Mouse (Mus musculus) CH12.LX (cell line): Measurements from ENCODE around the gene Znrf3. TPM values are rescaled to one million over a fixed set of nuclear protein-coding genes. Genes with fewer than 3 reads are reported as not detected.
A peak's percentile ranks its signal among the peaks of the same experiment; 100 is the strongest.

ENCODE experiments used
- DNase-seq: peaks from one replicate; pipeline ENCODE4 v3.0.0-alpha.2; 2013; ENCODE audit errors: extremely low read depth
- H3K27ac ChIP-seq: 2 replicates; pipeline ENCODE4 v1.5.1; 2012; ENCODE audit warnings: low read depth, mild to moderate bottlenecking, control low read depth, moderate library complexity; ENCODE audit not compliant: insufficient read depth
- H3K27me3 ChIP-seq: replicated peaks from 2 replicates; pipeline ENCODE3; 2012; ENCODE audit warnings: inconsistent platforms
- H3K36me3 ChIP-seq, 2 experiments: replicated peaks in 1 of 2; 2 replicates each; pipeline versions ENCODE3 to v1.6.1; 2012; ENCODE audit warnings: inconsistent platforms in 1 of 2, low read length in 1 of 2, mild to moderate bottlenecking in 1 of 2, mixed read lengths in 1 of 2, moderate library complexity in 1 of 2; ENCODE audit not compliant: control insufficient read depth in 1 of 2, insufficient read depth in 1 of 2
- H3K4me1 ChIP-seq, 2 experiments: 2 replicates each; pipeline ENCODE4 v1.6.1; 2012; ENCODE audit warnings: inconsistent platforms in 1 of 2, moderate library complexity in 1 of 2; ENCODE audit not compliant: insufficient read depth in 2 of 2, control insufficient read depth in 1 of 2
- H3K4me2 ChIP-seq: 2 replicates; pipeline ENCODE4 v1.6.1; 2012; ENCODE audit warnings: low read depth, mild to moderate bottlenecking, control low read depth; ENCODE audit not compliant: poor library complexity, insufficient read depth, severe bottlenecking
- H3K4me3 ChIP-seq, 3 experiments: fragments of 150-350 bp in 1 of 3; sonication (generic) in 1 of 3; replicated peaks in 1 of 3; 2 replicates each; pipeline versions ENCODE3 to v1.5.1; 2011 to 2012; ENCODE audit warnings: low read depth in 2 of 3, low read length in 2 of 3, mild to moderate bottlenecking in 2 of 3, moderate library complexity in 2 of 3, control low read depth in 1 of 3, improper control_type of control experiment in 1 of 3, inconsistent platforms in 1 of 3, mixed read lengths in 1 of 3; ENCODE audit not compliant: poor library complexity in 1 of 3
- H3K79me2 ChIP-seq: replicated peaks from 2 replicates; pipeline ENCODE4 v1.6.1; 2012; ENCODE audit warnings: mild to moderate bottlenecking, moderate library complexity; ENCODE audit not compliant: control insufficient read depth, poor library complexity, insufficient read depth, severe bottlenecking; ENCODE audit errors: extremely low read depth
- H3K9ac ChIP-seq: 2 replicates; pipeline ENCODE4 v1.6.1; 2012; ENCODE audit warnings: low read depth, mild to moderate bottlenecking, control low read depth, moderate library complexity; ENCODE audit not compliant: insufficient read depth
- H3K9me3 ChIP-seq: replicated peaks from 2 replicates; pipeline ENCODE3; 2012; ENCODE audit warnings: low read length, inconsistent platforms, mixed read lengths
- BHLHE40 ChIP-seq: IDR thresholded peaks from 2 replicates; pipeline ENCODE4 v1.6.1; 2011; ENCODE audit warnings: mild to moderate bottlenecking, low read depth, low read length, improper control_type of control experiment
- CHD2 ChIP-seq: IDR thresholded peaks from 2 replicates; pipeline ENCODE4 v1.6.1; 2011; ENCODE audit warnings: low read length, improper control_type of control experiment
- E2F4 ChIP-seq: IDR thresholded peaks from 2 replicates; pipeline ENCODE4 v1.6.1; 2011; ENCODE audit warnings: low read depth, low read length, improper control_type of control experiment; ENCODE audit not compliant: insufficient replicate concordance
- EP300 ChIP-seq: IDR thresholded peaks from 2 replicates; pipeline ENCODE4 v1.6.1; 2011; ENCODE audit warnings: low read length, improper control_type of control experiment
- GABPA ChIP-seq: IDR thresholded peaks from 2 replicates; pipeline ENCODE4 v1.6.1; 2012; ENCODE audit warnings: low read depth, low read length, improper control_type of control experiment, inconsistent platforms; ENCODE audit not compliant: insufficient replicate concordance
- HCFC1 ChIP-seq: IDR thresholded peaks from 2 replicates; pipeline ENCODE4 v1.6.1; 2012; ENCODE audit warnings: low read depth, mild to moderate bottlenecking, inconsistent platforms, low read length, improper control_type of control experiment
- IRF4 ChIP-seq: IDR thresholded peaks from 2 replicates; pipeline ENCODE4 v1.6.1; 2014; ENCODE audit warnings: low read depth, mild to moderate bottlenecking, inconsistent platforms, low read length, improper control_type of control experiment
- JUN ChIP-seq: IDR thresholded peaks from 2 replicates; pipeline ENCODE4 v1.6.1; 2011; ENCODE audit warnings: low read depth, mild to moderate bottlenecking, low read length, improper control_type of control experiment, moderate library complexity; ENCODE audit not compliant: insufficient read depth
- JUND ChIP-seq: conservative IDR thresholded peaks from 2 replicates; pipeline ENCODE4 v1.6.1; 2011; ENCODE audit warnings: low read depth, low read length, improper control_type of control experiment
- KAT2A ChIP-seq: IDR thresholded peaks from 2 replicates; pipeline ENCODE4 v1.6.1; 2012; ENCODE audit warnings: low read length, improper control_type of control experiment, inconsistent platforms; ENCODE audit not compliant: insufficient replicate concordance
- MAX ChIP-seq: IDR thresholded peaks from 2 replicates; pipeline ENCODE4 v1.6.1; 2011; ENCODE audit warnings: low read length, improper control_type of control experiment
- MAZ ChIP-seq: IDR thresholded peaks from 2 replicates; pipeline ENCODE4 v1.6.1; 2012; ENCODE audit warnings: low read depth, mild to moderate bottlenecking, inconsistent platforms, low read length, improper control_type of control experiment, moderate library complexity
- MEF2A ChIP-seq: IDR thresholded peaks from 2 replicates; pipeline ENCODE4 v1.6.1; 2014; ENCODE audit warnings: low read depth, mild to moderate bottlenecking, inconsistent platforms, low read length, improper control_type of control experiment, borderline replicate concordance
- MXI1 ChIP-seq: IDR thresholded peaks from 2 replicates; pipeline ENCODE4 v1.6.1; 2011; ENCODE audit warnings: mild to moderate bottlenecking, low read depth, low read length, improper control_type of control experiment
- NRF1 ChIP-seq: IDR thresholded peaks from 2 replicates; pipeline ENCODE4 v1.6.1; 2014; ENCODE audit warnings: low read depth, mild to moderate bottlenecking, inconsistent platforms, low read length, improper control_type of control experiment, moderate library complexity
- PAX5 ChIP-seq: IDR thresholded peaks from 2 replicates; pipeline ENCODE4 v1.6.1; 2012; ENCODE audit warnings: low read length, inconsistent platforms, mixed read lengths
- POLR2A ChIP-seq: IDR thresholded peaks from 2 replicates; pipeline ENCODE4 v1.6.1; 2011; ENCODE audit warnings: low read depth, mild to moderate bottlenecking, improper control_type of control experiment, low read length
- RAD21 ChIP-seq: IDR thresholded peaks from 2 replicates; pipeline ENCODE4 v1.6.1; 2011; ENCODE audit warnings: low read depth, mild to moderate bottlenecking, low read length, improper control_type of control experiment, moderate library complexity
- SMC3 ChIP-seq: IDR thresholded peaks from 2 replicates; pipeline ENCODE4 v1.6.1; 2011; ENCODE audit warnings: low read depth, low read length, improper control_type of control experiment
- TBP ChIP-seq: conservative IDR thresholded peaks from 2 replicates; pipeline ENCODE4 v1.6.1; 2011; ENCODE audit warnings: low read depth, low read length, improper control_type of control experiment
- TCF12 ChIP-seq: IDR thresholded peaks from 2 replicates; pipeline ENCODE4 v1.6.1; 2014; ENCODE audit warnings: low read depth, mild to moderate bottlenecking, inconsistent platforms, low read length, improper control_type of control experiment
- UBTF ChIP-seq: IDR thresholded peaks from 2 replicates; pipeline ENCODE4 v1.6.1; 2012; ENCODE audit warnings: low read depth, mild to moderate bottlenecking, inconsistent platforms, low read length, improper control_type of control experiment, moderate library complexity
- USF1 ChIP-seq: IDR thresholded peaks from 2 replicates; pipeline ENCODE4 v1.6.1; 2014; ENCODE audit warnings: low read depth, mild to moderate bottlenecking, inconsistent platforms, low read length, improper control_type of control experiment
- USF2 ChIP-seq: conservative IDR thresholded peaks from 2 replicates; pipeline ENCODE4 v1.6.1; 2011; ENCODE audit warnings: low read depth, low read length, improper control_type of control experiment
- ZC3H11A ChIP-seq: IDR thresholded peaks from 2 replicates; pipeline ENCODE4 v1.6.1; 2012; ENCODE audit warnings: low read depth, mild to moderate bottlenecking, inconsistent platforms, low read length, improper control_type of control experiment
- dilution Hi-C: fragments of 300-500 bp; cut with MboI; formaldehyde crosslinking; loops from 2 replicates; pipeline ENCODE4 v1.14.3; 2020; ENCODE audit warnings: low sequenced_read_pairs; ENCODE audit not compliant: extremely low pct_unique_long_range_greater_than_20kb, extremely low pct_ligation_motif_present
- in situ Hi-C: fragments of 300-500 bp; cut with MboI; formaldehyde crosslinking; loops from 3 replicates; pipeline ENCODE4 v1.14.3; 2019; ENCODE audit warnings: low sequenced_read_pairs, low pct_ligation_motif_present, low pct_unique_long_range_greater_than_20kb, mixed read lengths
- polyA plus RNA-seq: library from polyadenylated mRNA; unstranded; fragments of >175 nt; gene quantifications from 2 replicates; pipeline ENCODE4 v1.2.1, GENCODE M21; 2012; ENCODE audit warnings: low read depth; ENCODE audit not compliant: insufficient read length
- total RNA-seq, 2 experiments: library from RNA; depleted of rRNA; stranded (reverse); fragments of 300-350 nt in 1 of 2; fragments of >200 nt in 1 of 2; gene quantifications; 2 replicates each; pipeline ENCODE4 v1.2.3; 2012 to 2014

Znrf3 gene
- 1.3 and 1.7 TPM in 2 replicates for total RNA-seq (2012; rRNA removed)
- total RNA-seq (2014; rRNA removed), result 0.93 and 1.1 TPM in 2 replicates
- 2.0 and 2.7 TPM in 2 replicates for polyA plus RNA-seq

DNA sequence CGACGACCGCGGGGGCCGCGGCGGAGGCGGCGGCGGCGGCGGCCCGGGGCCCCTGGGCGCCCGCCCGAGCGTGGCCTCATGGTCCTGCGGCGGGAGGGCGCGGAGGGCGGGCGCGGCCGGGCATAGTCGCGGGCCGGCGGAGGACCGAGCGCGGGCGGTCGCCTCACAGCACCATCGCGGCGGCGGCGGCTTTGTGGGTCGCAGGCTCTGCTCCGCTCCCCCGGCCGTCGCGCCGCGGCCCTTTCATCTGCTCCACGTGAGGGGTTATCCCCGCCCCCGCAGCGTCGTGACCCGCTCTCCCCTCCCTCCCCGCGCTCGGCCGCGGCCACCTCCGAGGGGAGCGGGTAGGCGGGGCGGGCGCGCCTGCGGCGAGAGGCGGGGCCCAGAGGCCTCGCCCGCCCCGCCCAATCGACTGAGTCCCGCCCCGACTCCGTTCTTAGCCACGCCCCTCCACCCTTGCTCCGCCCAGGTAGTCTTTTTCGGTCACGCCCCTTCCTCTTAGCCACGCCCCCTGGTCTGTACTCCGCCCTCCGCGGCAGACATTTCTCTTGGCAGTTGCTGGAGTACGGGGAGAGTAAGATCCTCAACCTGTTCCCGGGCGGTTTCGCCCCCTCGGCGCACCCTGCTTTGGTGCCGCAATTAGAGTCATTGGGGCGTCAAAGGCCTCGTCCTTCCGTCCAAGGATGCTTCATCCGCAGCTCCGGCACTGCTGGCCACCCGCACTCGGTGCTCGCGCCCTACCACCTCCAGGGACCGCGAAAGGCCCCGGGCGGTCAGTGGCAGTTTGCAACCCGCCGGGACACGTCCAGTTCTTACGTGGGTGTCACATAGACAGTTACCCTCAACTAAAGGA lies at the start of gene Znrf3:
TSS of gene Znrf3 (minus strand) at position 249 of the 853 bp plus-strand sequence.
- Histone ChIP-seq H3K4me2 (peak within 1 kb of the TSS; percentile 37; the same call in 1 of the 2 replicates), H3K27ac (no peak within 1 kb of the TSS), H3K27me3 (peaks cover 5% of the 10 kb centered on the region), H3K4me3 (peak within 1 kb of the TSS; percentile 32 to 61 (median 60)), H3K9ac (peak within 1 kb of the TSS; percentile 24; the same call in 1 of the 2 replicates), H3K4me1 (peaks cover 0 to 21% of the 10 kb centered on the region in 2 experiments; a peak in 2 of 4 replicates), H3K36me3 (no peaks in the 10 kb centered on the region), H3K79me2 (no peaks in the 10 kb centered on the region), H3K9me3 (peaks cover 4% of the 10 kb centered on the region)
- in situ Hi-C loops (no loop called here), dilution Hi-C loops (no loop called here)
- DNase-seq, result peak; percentile 77
- TF ChIP-seq JUND (no peak), SMC3 (no peak), USF2 (no peak; the same call in 1 of the 2 replicates), POLR2A (0 out of 2 replicates have a peak, but pooled peaks have one; percentile 40), MAZ (peak; percentile 47; the same call in 1 of the 2 replicates), JUN (no peak), GABPA (no peak), ZC3H11A (no peak), UBTF (0 out of 2 replicates have a peak, but pooled peaks have one; percentile 30), E2F4 (no peak), RAD21 (no peak), TCF12 (no peak), BHLHE40 (peak; percentile 57), USF1 (peak; percentile 32), EP300 (no peak), MAX (no peak), KAT2A (no peak), HCFC1 (no peak), NRF1 (no peak), CHD2 (no peak), TBP (no peak), MXI1 (peak; percentile 61; the same call in 1 of the 2 replicates), MEF2A (no peak), IRF4 (no peak), PAX5 (no peak)
